Mouse (Mus musculus) spleen, adult 2 months (tissue): ENCODE data around the gene Gli1.

Source experiments
- CTCF ChIP-seq: fragments of 200-500 bp; IDR thresholded peaks from 2 replicates; pipeline ENCODE4 v1.5.1; 2011; ENCODE audit warnings: mild to moderate bottlenecking, inconsistent platforms; ENCODE audit not compliant: insufficient read depth, insufficient read length, insufficient replicate concordance; ENCODE audit errors: extremely low read depth
- POLR2A ChIP-seq: fragments of 200-500 bp; IDR thresholded peaks from 2 replicates; pipeline ENCODE4 v1.6.1; 2011; ENCODE audit warnings: low read depth, low read length, inconsistent platforms

DNA sequence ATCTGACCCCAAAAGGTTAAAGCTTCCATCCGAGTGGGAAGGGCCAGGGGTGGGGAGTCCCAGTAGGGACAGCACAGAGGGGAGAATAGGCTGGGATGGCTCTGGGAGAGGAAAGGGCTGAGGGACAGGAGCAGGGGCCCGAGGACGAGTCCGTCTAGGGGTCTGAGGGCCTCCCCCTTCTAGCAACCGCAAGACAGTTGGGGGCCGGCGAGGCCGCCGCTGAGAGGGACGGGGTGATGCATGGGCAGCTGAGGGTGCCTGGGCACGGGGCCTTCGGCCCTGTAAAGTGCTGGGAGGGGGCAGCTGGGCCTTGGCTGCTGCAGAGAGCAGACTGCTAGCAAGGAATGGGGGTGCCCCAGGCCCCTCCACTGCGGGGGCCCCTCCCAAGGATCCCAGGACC, 56.1 kb downstream of the Gli1 start:
- TF ChIP-seq CTCF (no peak), POLR2A (no peak)
